Mouse (Mus musculus) mouse embryonic stem cell (cell line): ENCODE results near the gene Mpped2.

Source experiments
- in situ Hi-C, 2 experiments: fragments of 300-500 bp; cut with MboI; formaldehyde crosslinking; loops; 1 replicate in 1 of 2; 3 replicates in 1 of 2; pipeline ENCODE4 v1.14.3; 2019 to 2020; ENCODE audit warnings: low sequenced_read_pairs in 2 of 2, low pct_unique_long_range_greater_than_20kb in 1 of 2, mixed read lengths in 1 of 2; ENCODE audit not compliant: unreplicated experiment in 1 of 2

Gene Mpped2

DNA sequence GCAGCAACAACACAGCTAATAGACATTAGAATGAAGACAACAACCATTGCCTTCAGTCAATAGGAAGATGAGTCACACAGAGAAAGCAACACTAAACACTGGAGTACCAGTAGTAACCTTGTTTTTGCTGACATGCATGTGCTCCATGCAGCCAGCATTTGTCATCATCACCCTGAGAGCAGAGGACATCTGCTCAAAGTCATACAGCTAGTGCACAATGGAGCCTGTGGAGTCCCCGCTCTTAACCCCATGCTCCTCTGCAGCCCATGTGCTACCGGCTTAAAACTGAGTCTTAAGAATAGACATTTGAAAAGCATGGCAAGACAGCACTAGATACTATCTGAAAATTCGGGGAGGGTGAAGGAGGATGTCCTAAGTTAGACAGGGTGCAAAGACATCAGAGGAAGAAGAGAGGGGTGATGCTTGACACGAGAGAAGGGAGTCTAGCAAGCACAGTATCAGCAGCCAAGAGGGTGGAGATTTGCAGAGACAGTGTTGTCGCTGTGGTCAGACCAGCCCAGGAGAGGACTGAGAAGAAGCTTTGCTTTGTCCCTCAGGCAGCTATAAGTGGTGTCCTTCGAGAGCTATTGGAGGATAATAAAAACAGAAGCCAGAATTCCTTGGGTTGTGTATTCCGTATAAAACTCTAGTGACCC lies 85.9 kb downstream of the Mpped2 start:
- in situ Hi-C loops: no loop called here

DNA sequence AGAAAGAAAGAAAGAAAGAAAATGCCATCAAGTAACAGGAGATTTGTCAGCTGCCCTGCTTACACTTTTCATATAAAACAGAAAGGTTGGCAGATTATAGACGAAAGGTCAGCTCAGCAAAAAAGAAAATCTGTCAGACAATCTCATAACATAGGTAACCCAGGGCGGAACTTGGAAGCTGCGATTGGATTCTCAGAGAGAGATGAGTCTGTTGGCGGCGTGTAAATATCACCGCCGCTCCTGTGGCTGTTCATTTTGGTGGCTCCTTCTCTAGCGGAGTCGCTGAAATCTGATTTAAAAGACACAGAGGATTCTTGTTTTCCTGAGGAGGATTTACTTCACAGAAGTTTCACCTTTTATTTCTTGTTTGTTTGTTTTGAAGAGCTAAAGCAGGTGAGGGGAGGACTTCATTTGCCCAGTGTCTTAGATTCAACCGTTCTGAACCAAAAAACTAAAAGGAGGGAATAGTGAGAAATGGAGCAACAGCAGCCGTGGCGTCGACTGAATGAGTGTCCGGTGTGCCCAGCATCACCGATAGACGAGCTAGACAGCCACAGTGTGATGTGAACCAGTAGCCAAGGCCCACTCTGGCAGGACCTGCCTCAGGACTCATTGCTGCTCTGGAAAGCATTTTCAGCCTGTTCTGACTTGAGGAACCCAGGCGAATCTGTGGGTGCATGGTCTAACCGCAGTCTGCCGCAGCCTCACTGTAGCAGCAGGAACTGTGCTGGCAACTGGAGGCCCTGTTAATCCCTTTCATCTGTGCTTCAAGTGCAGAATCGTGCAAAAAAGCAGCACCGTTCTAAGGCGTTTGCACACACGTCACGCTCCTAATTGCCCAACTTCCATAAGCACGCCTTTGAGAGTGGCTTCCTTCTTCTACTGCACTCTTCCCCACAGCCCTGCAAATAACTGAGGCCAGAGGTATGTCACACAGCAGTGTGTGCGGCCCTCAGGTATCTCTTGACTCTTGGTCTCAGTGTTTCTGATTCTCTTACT lies 88.4 kb downstream of the Mpped2 start:
- in situ Hi-C loops: no loop called here

DNA sequence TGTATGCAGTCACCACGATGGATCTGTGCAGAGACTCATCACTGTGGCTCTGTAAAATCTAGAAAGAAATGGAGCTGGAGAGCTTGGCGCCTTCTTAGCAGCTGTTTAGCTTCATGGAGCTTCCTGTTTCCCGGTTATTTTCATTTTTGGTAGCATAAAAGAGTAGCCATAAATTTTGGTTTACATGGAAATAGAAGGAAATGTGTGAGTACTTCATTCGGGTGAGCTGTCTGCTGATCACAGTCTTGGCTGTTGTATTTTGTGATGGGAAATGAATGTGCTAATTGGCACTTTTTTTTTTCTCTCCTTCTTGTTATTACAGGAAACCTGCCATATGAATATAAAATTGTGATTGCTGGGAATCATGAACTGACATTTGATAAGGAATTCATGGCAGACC lies 90.2 kb downstream of the Mpped2 start:
- in situ Hi-C loops: no loop called here

DNA sequence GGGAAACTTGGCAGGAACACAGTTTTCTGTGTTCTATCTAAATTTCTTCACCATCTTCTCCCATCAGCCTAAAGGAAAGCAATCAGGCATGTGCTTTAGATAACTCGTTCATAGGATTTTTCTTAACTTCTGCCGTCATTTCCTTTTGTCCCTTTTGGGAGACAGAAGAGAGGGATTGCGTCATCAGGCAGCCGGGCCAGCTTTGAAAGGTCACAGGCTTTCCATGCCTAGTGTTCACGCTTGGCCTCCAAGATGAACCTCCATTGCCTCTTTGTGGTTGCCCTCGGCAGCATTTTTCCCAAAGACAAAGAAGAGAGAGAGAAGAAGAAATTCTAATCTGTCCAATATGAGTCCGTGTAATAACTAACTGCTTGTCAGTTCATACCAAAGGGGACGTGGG lies 95.0 kb downstream of the Mpped2 start:
- in situ Hi-C loops: no loop called here

DNA sequence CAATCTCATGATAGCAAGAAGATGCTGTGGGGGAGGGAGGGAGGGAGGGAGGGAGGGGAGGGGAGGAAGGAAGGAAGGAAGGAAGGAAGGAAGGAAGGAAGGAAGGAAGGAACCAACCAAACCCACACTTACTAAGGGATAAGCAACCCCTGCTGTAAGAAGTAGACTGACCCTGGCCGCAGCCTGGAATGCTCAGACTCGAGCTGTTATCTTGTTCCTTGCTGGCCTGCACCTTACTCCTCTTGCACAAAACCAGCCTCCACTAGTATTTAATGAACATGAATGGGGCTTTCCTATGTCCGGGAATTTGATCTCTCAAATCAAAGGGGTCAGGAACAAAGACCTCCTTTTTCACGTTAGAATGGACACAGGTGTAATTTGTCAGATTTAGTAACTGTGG lies 95.5 kb downstream of the Mpped2 start:
- in situ Hi-C loops: no loop called here

DNA sequence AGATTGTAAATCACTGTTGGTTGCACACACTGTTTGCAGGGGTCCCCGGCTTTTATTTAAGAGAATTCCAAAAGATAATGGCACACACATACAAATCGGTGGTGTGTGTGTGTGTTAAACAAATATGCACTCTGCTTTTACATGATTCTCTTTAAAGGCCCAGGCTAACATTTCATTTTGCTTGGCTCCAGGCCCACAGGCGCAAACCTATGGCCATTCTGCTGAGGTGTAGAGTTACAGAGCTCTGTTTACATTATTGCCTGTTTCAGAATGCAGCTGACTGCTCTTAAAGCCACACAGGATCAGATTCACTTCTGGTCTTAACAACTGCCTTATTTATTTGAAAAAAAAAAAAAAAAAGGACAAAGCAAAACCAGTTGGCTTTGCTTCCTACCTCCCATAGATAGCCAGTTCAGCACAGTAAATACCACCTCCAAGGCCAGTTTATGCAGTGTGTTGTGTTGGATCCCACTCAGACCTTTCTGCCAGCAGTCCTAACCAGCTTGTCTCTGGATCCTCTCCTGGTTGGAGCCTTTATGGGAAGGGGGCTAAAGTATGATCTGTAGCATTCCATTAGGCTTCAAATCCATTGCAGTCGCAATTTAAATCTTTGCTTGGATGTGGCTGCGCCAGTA lies 96.7 kb downstream of the Mpped2 start:
- in situ Hi-C loops: no loop called here

DNA sequence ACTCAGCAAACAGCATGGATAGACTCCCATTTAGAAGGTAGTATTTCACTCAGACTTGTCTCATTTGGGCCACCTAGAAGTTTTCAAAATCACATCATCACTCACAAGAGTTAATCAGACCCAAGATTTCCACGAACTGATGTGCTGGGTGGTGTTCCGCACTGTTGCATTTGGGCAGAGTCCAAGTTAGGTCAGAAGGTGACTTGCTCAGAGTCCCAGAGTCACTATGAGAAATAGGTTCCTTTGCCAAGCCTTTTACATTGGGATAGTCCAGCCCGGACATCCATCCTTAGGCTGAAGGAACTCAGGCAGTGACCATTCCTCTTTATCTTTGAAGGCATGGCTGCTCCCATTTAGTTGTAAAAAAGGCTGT lies 97.2 kb downstream of the Mpped2 start:
- in situ Hi-C loops: no loop called here

DNA sequence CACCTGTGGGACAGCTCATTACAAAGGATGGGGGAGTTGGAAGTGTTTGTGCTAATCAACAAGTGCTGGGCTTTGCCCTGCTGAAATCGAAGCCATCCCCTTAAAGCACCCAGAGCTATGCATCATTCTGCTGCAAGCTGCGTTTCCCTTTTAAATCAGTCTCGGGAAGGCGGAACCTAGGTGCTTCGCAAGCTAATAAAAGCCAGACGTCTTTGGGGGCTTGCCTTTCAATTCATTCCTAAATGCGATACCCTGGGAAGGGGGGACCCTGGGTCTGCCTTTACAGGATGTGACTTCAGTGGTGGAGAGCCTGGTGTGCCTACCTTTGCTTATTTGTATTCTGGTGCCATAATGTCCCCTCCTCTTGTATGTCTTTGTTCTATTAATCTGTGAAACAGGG lies 103.2 kb downstream of the Mpped2 start:
- in situ Hi-C loops: no loop called here

DNA sequence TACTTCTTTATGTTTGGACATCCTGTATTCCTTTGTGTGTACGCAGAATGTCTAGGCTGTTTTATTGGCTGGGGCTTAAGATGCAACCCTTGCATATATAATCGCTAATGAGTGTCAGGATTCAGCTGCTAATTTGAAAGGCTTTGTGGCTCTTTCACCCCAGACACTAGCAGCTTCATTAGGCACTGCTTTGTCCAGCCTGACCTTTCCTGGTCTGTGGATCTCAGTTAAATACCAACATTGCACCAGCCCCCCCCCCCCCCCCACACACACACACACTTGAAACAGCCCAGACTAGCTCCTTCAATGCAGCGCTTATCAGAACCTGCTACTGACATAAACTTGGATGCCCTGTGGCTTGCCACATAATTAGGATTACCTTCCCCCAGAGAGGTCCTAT lies 104.8 kb downstream of the Mpped2 start:
- in situ Hi-C loops: no loop called here

DNA sequence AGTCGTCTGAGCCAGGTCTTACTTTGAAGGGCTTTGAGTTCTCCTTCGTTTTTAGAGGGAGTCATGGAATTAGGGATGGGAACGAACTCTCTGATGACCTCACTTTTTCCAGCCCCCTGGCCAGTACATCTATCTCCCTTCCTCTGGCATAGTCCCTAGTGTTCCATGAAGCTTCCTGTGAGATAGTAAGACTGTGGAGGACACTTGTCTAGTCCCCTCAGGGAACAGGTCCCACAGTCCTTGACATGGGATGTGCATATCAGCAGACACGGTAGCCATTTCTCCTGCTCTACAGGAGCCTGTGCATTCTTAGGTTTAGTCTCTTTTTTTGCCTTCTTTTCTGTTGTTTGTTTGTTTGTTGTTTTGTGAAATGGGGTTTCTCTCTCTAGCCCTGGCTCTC lies 105.8 kb downstream of the Mpped2 start:
- in situ Hi-C loops: no loop called here

DNA sequence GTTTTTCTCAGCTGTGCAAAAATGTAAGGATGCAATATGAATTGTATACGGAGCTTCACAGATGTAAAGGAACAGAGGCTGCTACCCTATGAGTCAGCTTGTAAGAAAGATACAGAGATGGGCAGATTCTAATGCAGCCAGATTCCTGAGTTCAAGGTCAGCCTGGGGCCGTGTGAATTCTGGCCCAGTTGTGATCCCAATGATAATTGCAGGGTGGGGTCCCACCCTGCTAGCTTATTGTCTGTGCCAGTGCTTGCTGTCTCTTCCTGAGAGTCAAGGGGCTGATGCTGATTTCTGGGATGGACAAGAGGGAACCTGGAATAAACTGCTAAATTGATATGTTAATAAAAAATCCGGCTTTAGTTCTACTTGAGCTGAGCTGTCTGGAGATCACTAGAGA lies 122.8 kb downstream of the Mpped2 start:
- in situ Hi-C loops: no loop called here

DNA sequence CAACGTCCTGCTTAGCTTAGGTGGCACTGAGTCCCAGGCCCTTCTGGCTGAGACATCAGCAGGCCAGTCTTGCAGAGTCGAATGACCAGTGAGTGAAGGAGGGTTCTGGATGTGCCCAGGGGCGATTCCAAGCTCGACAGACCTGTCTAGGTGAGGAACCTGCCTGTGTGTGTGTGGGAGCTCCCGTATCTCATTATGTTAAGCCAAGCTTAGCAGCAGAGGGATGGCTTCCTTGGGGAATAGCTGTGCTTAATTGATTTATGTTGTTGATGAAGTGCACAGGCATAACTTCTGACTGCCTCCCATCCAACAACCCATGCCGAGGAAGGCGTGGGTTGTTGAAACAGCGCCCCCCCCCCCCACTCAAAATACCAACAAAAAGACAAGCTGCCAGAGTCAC lies 128.2 kb downstream of the Mpped2 start:
- in situ Hi-C loops: no loop called here

DNA sequence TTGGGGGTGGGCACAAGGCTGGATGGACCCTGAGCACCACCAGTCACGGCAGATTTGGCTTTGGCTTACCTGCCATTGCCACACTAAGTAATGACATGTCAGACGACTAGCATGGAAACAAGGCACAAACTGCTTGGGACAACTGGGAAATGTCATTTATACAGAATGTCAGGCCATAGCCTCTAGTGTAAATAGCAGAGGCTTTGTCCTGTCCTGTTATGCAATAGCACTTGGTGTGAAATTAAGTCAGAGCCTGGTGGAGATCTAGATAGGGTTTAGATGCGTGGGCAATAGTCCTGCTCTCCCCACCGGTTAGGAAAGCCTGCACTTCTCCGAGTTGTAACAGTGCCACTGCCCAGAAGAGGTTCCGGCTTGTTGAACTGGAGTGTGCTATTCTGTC lies 128.8 kb downstream of the Mpped2 start:
- in situ Hi-C loops: no loop called here

DNA sequence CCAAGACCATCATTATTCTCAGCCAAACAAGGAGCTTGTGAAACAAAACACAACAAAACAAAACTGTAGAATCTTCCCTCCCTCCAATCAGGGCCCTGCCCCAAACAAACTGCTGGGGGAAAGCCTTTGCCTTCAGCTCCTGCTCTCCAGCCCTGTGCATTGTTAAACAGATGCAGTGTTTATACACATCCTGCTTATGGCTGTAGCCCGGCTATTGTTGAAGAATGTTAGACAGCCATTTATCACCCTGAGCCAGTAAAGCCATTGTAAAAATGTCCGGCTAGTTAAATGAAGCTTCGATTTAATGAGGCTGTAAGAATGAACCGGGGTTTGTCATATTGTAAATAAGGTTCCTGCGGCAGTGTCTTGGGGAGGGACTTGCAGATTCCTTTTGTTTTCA lies 129.5 kb downstream of the Mpped2 start:
- in situ Hi-C loops: no loop called here

DNA sequence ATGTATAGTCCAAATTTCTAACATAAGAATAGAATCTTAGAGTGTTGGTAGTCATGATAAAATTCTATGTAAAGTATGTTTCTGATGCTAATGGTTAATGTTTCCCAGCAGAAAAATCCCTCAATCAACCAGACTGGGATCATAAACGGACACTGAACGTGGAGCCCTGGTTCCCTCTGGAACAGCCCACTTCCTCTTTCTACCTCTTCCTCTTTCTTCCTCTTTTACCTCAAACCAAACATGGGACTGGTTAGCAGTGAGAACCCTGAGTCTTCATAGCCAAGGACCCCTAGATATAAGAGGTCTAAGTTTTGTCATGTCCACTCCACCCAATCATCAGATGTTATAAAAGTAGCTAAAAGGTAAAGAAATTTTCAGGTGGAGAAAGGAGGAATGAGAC lies 132.4 kb downstream of the Mpped2 start:
- in situ Hi-C loops: no loop called here

DNA sequence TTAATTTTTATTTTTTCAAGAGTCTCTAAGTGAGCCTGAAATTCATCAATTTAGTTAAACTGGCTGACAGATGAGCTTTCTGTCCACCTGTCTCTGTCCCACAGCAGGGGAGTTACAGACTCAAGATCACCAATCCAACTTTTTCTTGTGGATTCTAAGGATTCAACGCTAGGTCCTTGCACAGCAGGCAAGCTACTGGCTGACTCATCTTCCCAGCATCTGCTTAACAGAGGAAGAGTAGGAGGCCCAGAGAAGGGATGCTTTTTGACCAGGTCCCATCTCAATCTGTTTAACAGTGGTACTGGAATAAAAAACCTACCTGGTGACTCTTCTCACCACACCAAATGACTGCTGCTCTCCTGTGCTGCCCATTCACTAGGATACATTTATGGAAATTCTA lies 133.0 kb downstream of the Mpped2 start:
- in situ Hi-C loops: no loop called here

DNA sequence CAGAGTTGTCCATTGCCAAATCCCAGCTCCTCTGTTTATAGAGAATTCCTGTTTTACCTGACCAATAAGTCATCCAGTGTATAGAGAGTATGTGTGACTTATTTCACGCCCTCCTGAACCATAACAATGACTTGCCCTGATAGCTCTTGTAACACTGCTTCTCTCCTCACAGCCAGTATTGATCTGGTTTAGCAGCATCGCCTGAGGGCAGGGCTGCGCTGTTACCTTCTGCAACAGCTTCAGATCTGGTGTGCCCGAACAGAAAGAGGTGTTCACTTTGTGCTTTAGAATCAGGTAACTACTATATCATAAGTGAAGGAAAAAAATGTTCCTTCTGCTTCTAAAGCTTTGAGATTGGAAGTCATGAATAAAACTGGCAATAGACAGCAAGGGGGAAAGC lies 133.7 kb downstream of the Mpped2 start:
- in situ Hi-C loops: no loop called here

DNA sequence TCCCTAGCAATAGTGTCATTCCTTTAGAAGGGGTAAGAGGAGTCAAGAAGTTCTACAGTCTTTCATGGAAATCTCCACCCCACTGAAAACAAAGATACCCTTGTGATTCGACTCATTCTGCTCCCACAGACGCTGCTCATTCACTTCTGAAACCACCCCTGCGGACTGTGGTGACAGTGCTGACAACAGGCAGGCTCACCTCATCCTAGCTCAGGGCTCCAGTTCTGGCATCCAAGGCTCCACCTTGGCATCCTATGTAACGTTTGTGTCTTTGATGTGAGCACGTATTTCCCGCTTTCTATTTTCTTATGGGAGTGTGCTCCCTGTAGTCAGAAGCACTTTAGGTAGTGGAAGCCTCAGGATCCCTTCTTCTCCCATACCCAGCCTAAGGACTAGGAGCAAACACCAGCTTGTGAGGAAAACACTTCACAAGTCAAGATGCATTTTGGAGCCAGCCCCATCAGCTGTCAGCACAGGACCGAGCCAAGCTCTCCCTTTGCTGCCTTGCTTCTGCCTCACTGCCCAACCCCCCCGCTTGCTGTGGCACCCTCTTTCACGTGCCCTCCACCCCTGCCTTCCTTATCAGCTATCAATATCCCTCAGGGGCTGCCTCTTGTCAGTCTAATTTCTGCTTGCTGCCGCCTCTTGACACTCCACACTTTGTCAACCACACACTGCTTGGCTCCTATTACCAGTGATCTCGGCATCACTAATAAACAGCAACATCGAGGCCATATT lies 135.7 kb downstream of the Mpped2 start:
- in situ Hi-C loops: no loop called here

DNA sequence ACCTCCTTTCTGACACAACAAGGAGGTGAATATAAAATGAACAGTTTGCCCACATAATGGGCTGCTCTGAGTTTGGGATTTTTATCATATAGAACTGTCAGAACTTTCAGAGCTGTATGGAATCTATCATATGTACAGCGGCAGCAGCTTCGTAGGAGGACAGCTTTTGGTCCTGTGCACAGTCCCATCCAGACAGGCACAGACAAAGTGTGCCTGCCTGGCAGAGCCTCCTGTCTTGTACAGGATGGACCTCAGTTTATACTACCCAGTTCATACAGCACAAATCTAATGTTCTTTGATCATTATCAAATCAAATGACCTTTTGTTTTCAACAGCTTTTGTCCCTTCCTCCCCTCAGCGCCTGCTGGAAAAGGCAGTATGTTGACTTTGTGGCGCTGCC lies 136.4 kb downstream of the Mpped2 start:
- in situ Hi-C loops: no loop called here
